Mouse (Mus musculus): ENCODE measurements around the gene Entpd5. TPM values are rescaled to one million over a fixed set of nuclear protein-coding genes. Genes with fewer than 3 reads are reported as not detected.

Gene Entpd5
- 14.0 and 14.1 TPM in 2 replicates for polyA plus RNA-seq (2014; fragmentation: Nextera tagmentation; extraction: Ambion mirVana)

- Histone ChIP-seq H3K4me3 (ENCODE audit: low read depth, low read length) (peak within 1 kb of the TSS; percentile 77), H3K4me2 (peak within 1 kb of the TSS; percentile 84), H3K4me1 (replicated peaks; ENCODE audit: control insufficient read depth, insufficient read depth, low read length) (peaks cover 7% of the 10 kb centered on the region), H3K9ac (ENCODE audit: low read depth, low read length) (peak within 1 kb of the TSS; percentile 77), H3K27me3 (replicated peaks; ENCODE audit: control insufficient read depth, insufficient read depth, low read length) (peaks cover 4% of the 10 kb centered on the region; the same call in 1 of the 2 replicates), H3K9me3 (ENCODE audit: control insufficient read depth, low read length) (no peaks in the 10 kb centered on the region), H3K36me3 (ENCODE audit: control insufficient read depth, insufficient read depth, low read length) (no peaks in the 10 kb centered on the region), H3K27ac (ENCODE audit: low read depth, low read length) (peak within 1 kb of the TSS; percentile 33; the same call in 1 of the 2 replicates)
- WGBS: 3% methylated on average over 53 of the region's 63 CpGs
- peak; percentile 94 for ATAC-seq (replicated peaks; ENCODE audit: low FRiP score)
- DNase-seq (ENCODE audit: low spot score): peak; percentile 85
Observed at GRCm38 (mm10) chr12:84408819-84409507, at the start of gene Entpd5, which contains the start of gene Bbof1. Entpd5 (minus strand) TSS chr12:84409029. Bbof1 (plus strand) TSS chr12:84409071.

DNA sequence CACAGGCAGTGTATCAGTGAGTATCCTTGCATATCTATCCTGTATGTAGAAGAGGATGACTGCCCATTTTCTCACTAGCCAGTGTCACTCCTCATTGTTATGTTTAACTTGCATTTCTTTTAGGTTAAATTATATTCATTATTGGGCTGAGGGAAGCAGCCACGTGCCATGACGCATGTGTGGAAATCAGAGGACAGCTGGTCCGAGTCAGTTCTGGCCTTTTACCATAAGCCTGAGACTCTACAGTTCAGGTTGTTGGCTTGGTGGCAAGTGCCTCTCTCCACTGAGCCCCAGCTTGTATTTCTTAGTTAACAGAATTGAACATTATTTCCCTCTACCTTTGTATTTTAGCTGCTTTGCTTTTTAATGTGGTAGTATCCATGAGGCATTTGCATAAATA is 48.1 kb upstream of the Entpd5 start:
- ATAC-seq (replicated peaks; ENCODE audit: low FRiP score): no peak

GRCm38 (mm10) chr12:84451801-84452200 is 43.0 kb upstream of the Entpd5 start:
- no peak for DNase-seq (ENCODE audit: low spot score)
- peak overlapping the region; percentile 70 for H3K27ac ChIP-seq (ENCODE audit: low read depth, low read length)
- no peaks in the 10 kb centered on the region for H3K27me3 ChIP-seq (replicated peaks; ENCODE audit: control insufficient read depth, insufficient read depth, low read length)
- H3K4me3 ChIP-seq (ENCODE audit: low read depth, low read length): peak overlapping the region; percentile 88
- H3K4me1 ChIP-seq (replicated peaks; ENCODE audit: control insufficient read depth, insufficient read depth, low read length): peaks cover 16% of the 10 kb centered on the region
- H3K36me3 ChIP-seq (ENCODE audit: control insufficient read depth, insufficient read depth, low read length): no peaks in the 10 kb centered on the region
- no peaks in the 10 kb centered on the region for H3K9me3 ChIP-seq (ENCODE audit: control insufficient read depth, low read length)
- peak overlapping the region; percentile 85 for H3K9ac ChIP-seq (ENCODE audit: low read depth, low read length)
- ATAC-seq (replicated peaks; ENCODE audit: low FRiP score): no peak
- 4% methylated on average over 11 of the region's 11 CpGs for WGBS
- peak overlapping the region; percentile 82 for H3K4me2 ChIP-seq

More for the DNA sequence above, 48.1 kb upstream of the Entpd5 start:
- Histone ChIP-seq H3K9ac (ENCODE audit: low read depth, low read length) (no peak overlapping the region), H3K27ac (ENCODE audit: low read depth, low read length) (no peak overlapping the region), H3K4me3 (ENCODE audit: low read depth, low read length) (no peak overlapping the region), H3K36me3 (ENCODE audit: control insufficient read depth, insufficient read depth, low read length) (peaks cover 25% of the 10 kb centered on the region), H3K4me2 (no peak overlapping the region), H3K4me1 (replicated peaks; ENCODE audit: control insufficient read depth, insufficient read depth, low read length) (peaks cover 13% of the 10 kb centered on the region), H3K9me3 (ENCODE audit: control insufficient read depth, low read length) (peaks cover 2% of the 10 kb centered on the region; the same call in 1 of the 2 replicates), H3K27me3 (replicated peaks; ENCODE audit: control insufficient read depth, insufficient read depth, low read length) (no peaks in the 10 kb centered on the region)
- DNase-seq (ENCODE audit: low spot score): no peak
- 92% methylated on average over 3 of the region's 3 CpGs for WGBS

DNA sequence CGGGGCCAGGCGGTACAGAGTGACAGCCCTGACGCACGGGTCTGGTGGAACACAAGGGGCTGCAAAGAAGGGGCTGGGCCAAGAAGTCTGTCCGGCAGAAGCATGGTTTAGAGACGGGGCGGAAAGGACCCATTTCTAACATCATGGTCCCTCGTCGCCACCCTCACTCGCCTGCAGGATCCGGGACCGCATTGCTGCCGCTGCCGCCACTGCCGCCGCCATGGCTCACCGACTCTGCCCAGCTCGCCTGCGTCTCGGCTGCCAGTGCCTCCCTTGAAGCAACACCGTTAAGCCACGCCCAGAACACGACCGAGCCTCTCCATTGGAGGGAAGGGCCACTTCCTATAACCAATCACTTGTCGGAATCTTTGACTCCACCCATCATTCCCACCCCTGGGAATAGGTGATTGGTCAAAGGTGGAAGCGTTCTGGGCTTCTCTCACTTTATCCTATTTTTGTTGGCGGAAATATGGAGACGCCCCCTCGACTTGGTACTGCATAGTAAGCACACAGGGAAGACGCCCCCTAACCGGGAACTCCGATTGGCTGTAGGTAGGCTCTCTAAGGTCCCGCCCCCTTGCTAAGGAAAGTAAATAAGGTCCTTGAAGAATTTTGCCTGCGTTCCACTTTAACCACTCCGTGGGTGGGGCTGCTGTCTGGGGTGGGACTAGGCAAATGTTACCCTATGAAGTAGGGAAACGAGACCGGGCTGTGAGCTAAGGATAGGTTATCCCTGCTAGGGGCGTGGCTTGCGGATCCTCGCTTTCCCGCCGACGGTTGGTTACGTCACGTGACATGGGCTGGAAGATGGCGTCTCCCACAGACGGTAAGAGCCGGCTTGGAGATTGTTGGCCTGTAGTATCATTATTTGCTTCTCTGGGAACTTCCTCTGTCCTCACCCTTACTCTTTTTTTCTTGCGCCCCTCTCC is 42.2 kb upstream of the Entpd5 start, which contains the start of the genes Aldh6a1 and Lin52:
Gene Aldh6a1, minus strand, starts transcription at position 287 of the 929 bp plus-strand sequence.
Gene Lin52, plus strand, starts transcription at position 705 of the 929 bp plus-strand sequence.
- peak within 1 kb of the TSS; percentile 70 for H3K27ac ChIP-seq (ENCODE audit: low read depth, low read length)
- H3K9me3 ChIP-seq (ENCODE audit: control insufficient read depth, low read length): no peaks in the 10 kb centered on the region
- peak; percentile 97 for ATAC-seq (replicated peaks; ENCODE audit: low FRiP score)
- WGBS: under 1% methylated on average over 49 of the region's 49 CpGs
- H3K9ac ChIP-seq (ENCODE audit: low read depth, low read length): peak within 1 kb of the TSS; percentile 85
- no peaks in the 10 kb centered on the region for H3K27me3 ChIP-seq (replicated peaks; ENCODE audit: control insufficient read depth, insufficient read depth, low read length)
- peak within 1 kb of the TSS; percentile 88 for H3K4me3 ChIP-seq (ENCODE audit: low read depth, low read length)
- H3K4me2 ChIP-seq: peak within 1 kb of the TSS; percentile 82
- DNase-seq (ENCODE audit: low spot score): peak; percentile 92
- H3K36me3 ChIP-seq (ENCODE audit: control insufficient read depth, insufficient read depth, low read length): no peaks in the 10 kb centered on the region
- peaks cover 16% of the 10 kb centered on the region for H3K4me1 ChIP-seq (replicated peaks; ENCODE audit: control insufficient read depth, insufficient read depth, low read length)

DNA sequence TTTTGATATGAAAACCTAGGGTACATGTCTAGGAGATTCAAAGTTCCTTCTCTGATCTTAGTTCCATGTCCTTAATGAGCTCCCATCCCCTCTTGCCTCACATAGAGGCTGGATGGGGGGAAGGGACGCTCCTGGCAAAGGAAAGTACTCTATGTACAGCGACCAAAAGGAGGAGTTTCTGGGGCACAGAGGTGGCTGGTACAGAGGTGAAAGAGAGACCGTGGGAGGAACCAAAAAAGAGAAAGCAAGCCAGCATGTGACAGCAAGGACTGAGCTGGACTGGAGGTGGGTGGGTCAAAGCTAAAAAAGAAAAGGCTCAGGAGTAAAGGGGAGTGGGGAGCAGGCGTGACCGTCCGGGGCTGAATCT is 41.5 kb upstream of the Entpd5 start:
- ATAC-seq (replicated peaks; ENCODE audit: low FRiP score) (peak; percentile 8), DNase-seq (ENCODE audit: low spot score) (no peak)
- H3K9me3 ChIP-seq (ENCODE audit: control insufficient read depth, low read length): no peaks in the 10 kb centered on the region
- H3K4me1 ChIP-seq (replicated peaks; ENCODE audit: control insufficient read depth, insufficient read depth, low read length): peaks cover 16% of the 10 kb centered on the region
- peak overlapping the region; percentile 82 for H3K4me2 ChIP-seq
- H3K27ac ChIP-seq (ENCODE audit: low read depth, low read length): peak overlapping the region; percentile 9; the same call in 1 of the 2 replicates
- H3K9ac ChIP-seq (ENCODE audit: low read depth, low read length): peak overlapping the region; percentile 70
- peak overlapping the region; percentile 88 for H3K4me3 ChIP-seq (ENCODE audit: low read depth, low read length)
- H3K36me3 ChIP-seq (ENCODE audit: control insufficient read depth, insufficient read depth, low read length): no peaks in the 10 kb centered on the region
- no peaks in the 10 kb centered on the region for H3K27me3 ChIP-seq (replicated peaks; ENCODE audit: control insufficient read depth, insufficient read depth, low read length)
- 0% methylated on average over 6 of the region's 6 CpGs for WGBS

DNA sequence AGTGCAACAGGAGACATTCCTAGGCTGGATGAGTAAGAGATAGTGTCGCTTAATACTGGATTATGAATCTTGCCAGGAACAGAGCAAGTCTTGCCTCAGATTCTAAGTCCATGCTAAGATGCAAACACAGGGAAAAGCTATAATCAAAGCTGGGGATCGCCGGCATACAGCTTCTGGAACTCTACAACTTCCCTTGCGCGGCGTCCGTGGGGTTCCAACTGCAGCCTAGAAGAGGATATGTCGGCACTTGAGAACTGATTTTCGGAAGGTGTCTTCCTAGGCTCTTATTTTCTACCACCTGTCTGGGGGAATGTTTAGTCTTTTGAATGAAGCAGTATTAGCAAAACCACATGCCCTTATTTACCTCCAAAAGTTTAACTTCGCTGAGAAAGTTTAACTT is 41.1 kb upstream of the Entpd5 start:
- Histone ChIP-seq H3K4me1 (replicated peaks; ENCODE audit: control insufficient read depth, insufficient read depth, low read length) (peaks cover 16% of the 10 kb centered on the region), H3K9ac (ENCODE audit: low read depth, low read length) (peak overlapping the region; percentile 70; the same call in 1 of the 2 replicates), H3K27ac (ENCODE audit: low read depth, low read length) (no peak overlapping the region), H3K9me3 (ENCODE audit: control insufficient read depth, low read length) (no peaks in the 10 kb centered on the region), H3K27me3 (replicated peaks; ENCODE audit: control insufficient read depth, insufficient read depth, low read length) (no peaks in the 10 kb centered on the region), H3K4me2 (peak overlapping the region; percentile 82), H3K36me3 (ENCODE audit: control insufficient read depth, insufficient read depth, low read length) (no peaks in the 10 kb centered on the region), H3K4me3 (ENCODE audit: low read depth, low read length) (peak overlapping the region; percentile 88)
- ATAC-seq (replicated peaks; ENCODE audit: low FRiP score) (no peak), DNase-seq (ENCODE audit: low spot score) (no peak)
- 44% methylated on average over 10 of the region's 10 CpGs for WGBS

DNA sequence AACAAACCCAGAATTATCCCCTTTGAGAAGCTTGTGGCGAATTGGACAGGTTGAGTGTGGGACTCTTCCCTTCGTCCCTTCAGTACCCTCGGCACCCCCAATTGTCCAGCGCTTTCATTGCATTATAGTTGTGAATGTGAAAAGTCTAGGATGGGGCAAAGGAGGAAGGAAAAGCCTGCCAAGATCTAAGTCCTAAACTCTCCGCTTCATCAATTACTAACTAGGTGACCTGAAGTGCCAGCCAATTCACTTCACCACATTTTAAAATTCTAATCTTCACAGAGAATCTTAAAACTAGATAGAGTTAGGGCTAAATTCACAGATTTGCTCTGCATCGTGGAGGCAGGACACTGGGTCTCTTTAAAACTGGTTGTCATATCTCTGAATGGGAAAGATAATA is 39.4 kb upstream of the Entpd5 start:
- H3K36me3 ChIP-seq (ENCODE audit: control insufficient read depth, insufficient read depth, low read length): no peaks in the 10 kb centered on the region
- WGBS: 81% methylated on average over 6 of the region's 6 CpGs
- no peak overlapping the region for H3K9ac ChIP-seq (ENCODE audit: low read depth, low read length)
- no peak overlapping the region for H3K27ac ChIP-seq (ENCODE audit: low read depth, low read length)
- H3K4me1 ChIP-seq (replicated peaks; ENCODE audit: control insufficient read depth, insufficient read depth, low read length): peaks cover 8% of the 10 kb centered on the region
- no peaks in the 10 kb centered on the region for H3K27me3 ChIP-seq (replicated peaks; ENCODE audit: control insufficient read depth, insufficient read depth, low read length)
- no peak overlapping the region for H3K4me2 ChIP-seq
- ATAC-seq (replicated peaks; ENCODE audit: low FRiP score): no peak
- H3K4me3 ChIP-seq (ENCODE audit: low read depth, low read length): no peak overlapping the region
- no peak for DNase-seq (ENCODE audit: low spot score)
- H3K9me3 ChIP-seq (ENCODE audit: control insufficient read depth, low read length): no peaks in the 10 kb centered on the region

GRCm38 (mm10) chr12:84447386-84447785 is 38.6 kb upstream of the Entpd5 start:
- no peaks in the 10 kb centered on the region for H3K36me3 ChIP-seq (ENCODE audit: control insufficient read depth, insufficient read depth, low read length)
- no peak overlapping the region for H3K9ac ChIP-seq (ENCODE audit: low read depth, low read length)
- 55% methylated on average over 1 of the region's 1 CpGs for WGBS
- no peak overlapping the region for H3K4me2 ChIP-seq
- H3K4me3 ChIP-seq (ENCODE audit: low read depth, low read length): no peak overlapping the region
- ATAC-seq (replicated peaks; ENCODE audit: low FRiP score) (no peak), DNase-seq (ENCODE audit: low spot score) (no peak)
- H3K4me1 ChIP-seq (replicated peaks; ENCODE audit: control insufficient read depth, insufficient read depth, low read length): peaks cover 3% of the 10 kb centered on the region; the same call in 1 of the 2 replicates
- no peak overlapping the region for H3K27ac ChIP-seq (ENCODE audit: low read depth, low read length)
- H3K9me3 ChIP-seq (ENCODE audit: control insufficient read depth, low read length): no peaks in the 10 kb centered on the region
- H3K27me3 ChIP-seq (replicated peaks; ENCODE audit: control insufficient read depth, insufficient read depth, low read length): no peaks in the 10 kb centered on the region

Measured in liver, embryonic 11.5 days (tissue).